Mouse (Mus musculus) forebrain, embryonic 16.5 days (tissue): ENCODE measurements around the gene Scyl1. TPM values are rescaled to one million over a fixed set of nuclear protein-coding genes. Genes with fewer than 3 reads are reported as not detected.

Experiments
- ATAC-seq: fragments of 200-750 bp; cut with Nextera tagmentation; 2 replicates; pipeline ENCODE4 v1.8.0; 2017; ENCODE audit warnings: mild to moderate bottlenecking, moderate library complexity
- H3K27ac ChIP-seq: fragments of 300-500 bp; sonication (generic); 2 replicates; pipeline ENCODE4 v1.5.1; 2014; ENCODE audit warnings: low read length, control low read depth
- H3K27me3 ChIP-seq: fragments of 300-500 bp; sonication (generic); replicated peaks from 2 replicates; pipeline ENCODE4 v1.6.1; 2014; ENCODE audit warnings: low read length; ENCODE audit not compliant: control insufficient read depth, insufficient read depth
- H3K36me3 ChIP-seq: fragments of 300-500 bp; sonication (generic); 2 replicates; pipeline ENCODE4 v1.6.1; 2014; ENCODE audit not compliant: control insufficient read depth, insufficient read depth
- H3K4me1 ChIP-seq: fragments of 300-500 bp; sonication (generic); replicated peaks from 2 replicates; pipeline ENCODE4 v1.6.1; 2014; ENCODE audit warnings: low read length; ENCODE audit not compliant: control insufficient read depth, insufficient read depth
- H3K4me2 ChIP-seq: fragments of 300-500 bp; sonication (generic); 2 replicates; pipeline ENCODE4 v1.6.1; 2014; ENCODE audit warnings: mild to moderate bottlenecking, low read length, control low read depth
- H3K4me3 ChIP-seq: fragments of 300-500 bp; sonication (generic); replicated peaks from 2 replicates; pipeline ENCODE4 v1.5.1; 2014; ENCODE audit warnings: mild to moderate bottlenecking, low read length, control low read depth
- H3K9ac ChIP-seq: fragments of 300-500 bp; sonication (generic); replicated peaks from 2 replicates; pipeline ENCODE4 v1.6.1; 2014; ENCODE audit warnings: low read depth, low read length, control low read depth
- H3K9me3 ChIP-seq: fragments of 300-500 bp; sonication (generic); 2 replicates; pipeline ENCODE4 v1.6.1; 2016; ENCODE audit warnings: low read length; ENCODE audit not compliant: control insufficient read depth
- WGBS: fragments of 180-500 bp; shearing (Covaris S2); extraction: QIAGEN DNeasy Blood & Tissue Kit; methylation state at CpG from one replicate; pipeline ENCODE4 v1.1.7; 2014; 5-methylcytosine and 5-hydroxymethylcytosine counted together
- polyA plus RNA-seq: library from polyadenylated mRNA; unstranded; fragments of >200 nt; fragmentation: Nextera tagmentation; extraction: Ambion mirVana; gene quantifications from 2 replicates; pipeline ENCODE4 v1.2.1, GENCODE M21; 2015

Scyl1 gene
- polyA plus RNA-seq, 1 experiment from 2014 or later, result 79.4 TPM

DNA sequence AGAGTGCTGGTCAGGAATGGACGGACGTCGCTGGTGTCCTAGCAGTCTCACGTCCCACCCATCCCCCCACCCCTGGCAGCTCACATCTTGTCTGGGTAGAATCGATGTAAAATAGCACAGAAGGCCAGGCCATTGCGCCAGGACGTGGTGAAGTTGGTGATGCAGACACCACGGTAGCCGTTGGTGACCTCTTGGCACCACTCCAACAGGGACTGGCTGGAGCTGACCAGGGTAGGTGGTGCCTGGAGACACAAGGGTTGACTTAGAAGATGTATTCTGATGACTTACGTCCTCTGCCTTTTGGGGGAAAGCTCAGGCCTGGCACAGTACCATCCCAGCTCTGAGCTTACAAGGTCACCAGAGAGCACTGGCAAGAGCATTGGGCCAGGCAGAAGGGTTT is 54.3 kb downstream of the Scyl1 start:
- ATAC-seq, result no peak
- H3K4me3 ChIP-seq, result no peak overlapping the region
- WGBS, result 60% methylated on average over 10 of the region's 10 CpGs
- no peak overlapping the region for H3K4me2 ChIP-seq
- peaks cover 27% of the 10 kb centered on the region for H3K36me3 ChIP-seq
- H3K4me1 ChIP-seq, result peaks cover 22% of the 10 kb centered on the region
- no peak overlapping the region; the same call in 1 of the 2 replicates for H3K9ac ChIP-seq
- no peaks in the 10 kb centered on the region for H3K27me3 ChIP-seq
- no peaks in the 10 kb centered on the region for H3K9me3 ChIP-seq
- no peak overlapping the region for H3K27ac ChIP-seq

DNA sequence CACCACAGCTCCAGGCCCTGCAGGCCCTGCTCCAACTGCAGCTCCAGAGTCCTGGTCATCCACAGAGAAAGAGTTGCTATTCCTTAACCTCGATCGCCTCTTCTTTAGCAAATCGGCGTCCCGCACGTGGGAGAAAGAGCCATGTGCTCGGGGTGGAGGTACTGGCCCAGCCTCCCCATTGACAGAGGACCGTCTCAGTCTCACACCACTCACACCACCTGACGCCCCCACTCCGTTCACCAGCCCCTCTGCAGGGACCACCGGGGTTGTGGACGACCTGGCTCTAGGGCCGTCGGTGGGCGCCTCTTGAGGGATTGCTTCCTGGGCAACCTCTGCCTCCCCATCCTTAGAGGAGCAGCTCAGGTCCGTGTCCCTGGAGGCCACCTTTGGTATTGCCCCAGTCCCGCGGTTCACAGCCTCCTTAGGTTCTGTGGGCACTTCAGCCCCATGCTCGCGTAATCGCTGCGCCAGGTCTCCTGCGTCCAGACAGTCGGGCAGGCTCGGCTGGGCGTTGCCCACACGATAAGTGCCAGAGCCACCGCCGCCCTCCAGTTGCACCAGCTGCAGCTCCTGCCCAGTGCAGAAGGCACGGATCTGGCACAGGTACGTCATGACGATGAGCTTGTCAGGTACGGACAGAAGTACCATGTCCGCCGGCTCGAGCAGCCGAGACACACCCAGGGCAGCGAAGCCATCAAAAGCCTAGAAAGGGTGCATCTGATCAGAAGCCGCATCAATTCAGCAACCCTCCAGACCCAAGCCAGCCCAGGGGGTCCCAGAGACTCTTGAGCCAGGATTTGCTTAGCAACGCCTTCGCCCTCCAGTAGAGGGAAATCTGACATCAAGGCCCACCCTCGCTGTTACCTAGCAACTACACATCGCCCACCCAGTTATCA is 55.2 kb downstream of the Scyl1 start:
- Histone ChIP-seq H3K4me1 (peaks cover 22% of the 10 kb centered on the region), H3K36me3 (peaks cover 21% of the 10 kb centered on the region), H3K27me3 (no peaks in the 10 kb centered on the region), H3K9ac (peak overlapping the region; percentile 18; the same call in 1 of the 2 replicates), H3K4me2 (peak overlapping the region; percentile 38), H3K9me3 (no peaks in the 10 kb centered on the region), H3K4me3 (peak overlapping the region; percentile 26), H3K27ac (no peak overlapping the region)
- peak; percentile 65 for ATAC-seq
- WGBS, result 19% methylated on average over 43 of the region's 43 CpGs

DNA sequence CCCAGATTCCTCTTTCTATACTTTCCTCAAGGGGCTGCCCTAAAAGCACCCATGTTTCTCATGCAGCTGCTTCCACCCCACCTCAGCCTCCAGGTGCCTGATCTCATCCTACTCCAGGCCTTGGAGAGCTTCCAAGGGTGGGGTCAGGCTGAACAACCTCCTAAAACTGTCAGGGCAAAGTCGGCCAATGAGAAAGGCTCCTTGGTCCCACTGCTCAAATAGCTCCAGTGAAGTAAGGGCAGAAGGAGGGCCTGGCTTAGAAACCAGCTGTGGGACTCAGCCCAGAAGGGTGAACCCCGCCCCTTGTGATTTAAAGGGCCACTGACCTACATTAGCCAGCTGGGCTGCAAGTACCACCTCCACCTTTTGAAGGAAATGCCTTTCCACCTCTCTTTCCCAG is 57.5 kb downstream of the Scyl1 start:
- Histone ChIP-seq H3K4me2 (no peak overlapping the region), H3K9ac (no peak overlapping the region)
- 9% methylated on average over 2 of the region's 2 CpGs for WGBS

DNA sequence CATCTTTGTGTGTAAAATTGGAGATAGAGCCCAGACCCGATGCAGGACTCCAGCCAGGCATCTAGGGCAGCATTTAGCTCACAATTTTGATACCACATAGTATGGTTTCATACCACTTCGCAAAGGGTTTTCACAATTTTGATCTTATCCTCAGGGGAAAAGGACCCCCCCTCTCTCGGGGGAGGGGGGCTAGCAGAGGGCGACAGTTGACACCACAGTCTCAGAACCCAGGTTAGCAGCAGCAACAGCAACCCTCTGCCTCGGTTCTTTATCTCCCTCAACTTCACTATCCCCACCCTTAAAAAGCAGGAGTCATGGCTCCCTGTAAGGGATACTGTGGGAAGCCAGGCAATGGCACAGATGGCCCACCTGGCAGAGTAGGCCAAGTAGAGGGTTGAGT is 58.0 kb downstream of the Scyl1 start:
- ATAC-seq, result no peak
- no peak overlapping the region for H3K4me3 ChIP-seq
- H3K36me3 ChIP-seq, result peaks cover 22% of the 10 kb centered on the region
- no peak overlapping the region for H3K27ac ChIP-seq
- H3K9ac ChIP-seq, result no peak overlapping the region
- H3K27me3 ChIP-seq, result no peaks in the 10 kb centered on the region
- H3K4me2 ChIP-seq, result no peak overlapping the region
- H3K9me3 ChIP-seq, result no peaks in the 10 kb centered on the region
- peaks cover 22% of the 10 kb centered on the region for H3K4me1 ChIP-seq
- WGBS, result 81% methylated on average over 5 of the region's 5 CpGs

More for the DNA sequence above, 57.5 kb downstream of the Scyl1 start:
- Histone ChIP-seq H3K27me3 (no peaks in the 10 kb centered on the region), H3K4me3 (no peak overlapping the region), H3K36me3 (peaks cover 21% of the 10 kb centered on the region), H3K9me3 (no peaks in the 10 kb centered on the region), H3K27ac (no peak overlapping the region), H3K4me1 (peaks cover 22% of the 10 kb centered on the region)
- ATAC-seq, result no peak

DNA sequence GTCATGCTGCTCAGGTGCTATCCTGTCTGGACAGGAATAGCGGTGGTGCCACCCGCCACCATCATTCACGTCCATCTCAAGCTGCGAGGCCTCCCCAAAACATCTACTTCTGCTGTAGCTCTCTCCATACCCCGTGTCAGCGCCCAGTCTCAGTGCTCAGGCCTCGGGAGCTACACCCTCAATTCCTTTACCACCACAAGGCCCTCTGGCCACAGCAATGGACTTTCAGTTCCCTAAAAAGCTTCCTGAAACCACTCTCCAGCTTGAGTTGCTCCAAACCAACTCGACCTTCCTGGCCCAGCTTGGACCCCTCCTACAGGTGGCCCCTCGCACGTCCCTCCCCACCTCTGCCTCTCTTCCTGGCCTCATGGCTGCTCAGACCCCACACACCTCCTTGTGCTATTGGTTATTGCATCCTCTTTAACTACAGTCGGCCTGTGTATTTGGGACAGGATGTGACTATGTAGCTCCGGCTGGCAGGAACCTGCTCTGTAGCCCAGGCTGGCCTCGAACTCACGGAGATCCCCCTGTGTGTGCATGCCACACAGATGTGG is 59.2 kb downstream of the Scyl1 start:
- H3K9me3 ChIP-seq, result no peaks in the 10 kb centered on the region
- no peak overlapping the region for H3K27ac ChIP-seq
- H3K9ac ChIP-seq, result no peak overlapping the region
- no peaks in the 10 kb centered on the region for H3K27me3 ChIP-seq
- H3K36me3 ChIP-seq, result peaks cover 27% of the 10 kb centered on the region
- no peak overlapping the region for H3K4me3 ChIP-seq
- no peak for ATAC-seq
- H3K4me2 ChIP-seq, result no peak overlapping the region
- WGBS, result 92% methylated on average over 14 of the region's 14 CpGs
- peaks cover 17% of the 10 kb centered on the region for H3K4me1 ChIP-seq

DNA sequence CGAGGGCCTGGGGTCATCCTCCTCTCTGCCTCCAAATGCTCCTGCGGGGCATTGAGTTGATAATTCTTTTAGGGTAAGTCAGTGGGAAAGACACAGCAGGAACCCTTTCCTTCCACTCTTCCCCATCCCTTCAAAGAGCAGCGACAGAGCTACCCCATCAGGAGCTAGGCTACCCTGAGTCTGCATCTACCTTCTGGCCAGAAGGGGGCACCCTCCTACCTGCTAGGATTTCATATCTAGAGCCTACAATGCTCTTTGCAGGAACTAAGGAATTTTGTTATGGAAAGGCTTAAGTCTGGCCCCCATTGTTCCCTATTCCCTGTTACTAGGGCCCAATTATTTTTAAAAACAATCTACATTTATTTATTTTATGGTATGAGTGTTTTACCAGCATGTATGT is 60.0 kb downstream of the Scyl1 start:
- Histone ChIP-seq H3K4me3 (no peak overlapping the region), H3K27me3 (no peaks in the 10 kb centered on the region), H3K36me3 (peaks cover 30% of the 10 kb centered on the region), H3K9ac (no peak overlapping the region), H3K27ac (no peak overlapping the region), H3K9me3 (no peaks in the 10 kb centered on the region), H3K4me2 (no peak overlapping the region), H3K4me1 (peaks cover 9% of the 10 kb centered on the region)
- no peak for ATAC-seq
- WGBS, result 6% methylated on average over 3 of the region's 3 CpGs

DNA sequence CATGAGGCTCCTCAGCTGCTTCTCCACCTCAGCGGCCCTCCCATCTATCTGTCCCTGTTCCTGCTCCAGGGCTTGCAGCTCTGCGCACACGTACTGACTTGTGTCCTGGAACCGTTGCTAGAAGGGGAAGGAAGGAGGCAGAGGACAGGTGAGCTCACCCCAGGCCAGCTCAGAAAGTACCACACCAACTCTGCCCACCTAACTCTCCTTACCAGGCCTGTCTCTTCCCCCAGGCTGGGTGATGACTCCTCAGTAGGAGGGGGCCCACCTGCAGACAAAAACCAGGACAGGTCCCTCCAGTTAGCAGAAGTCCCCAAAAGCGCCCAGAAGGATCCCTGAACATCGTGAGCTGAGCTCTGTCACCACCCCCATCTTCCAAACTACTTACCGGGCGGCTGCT is 60.6 kb downstream of the Scyl1 start:
- H3K27me3 ChIP-seq, result no peaks in the 10 kb centered on the region
- no peak overlapping the region for H3K9ac ChIP-seq
- no peak overlapping the region for H3K4me2 ChIP-seq
- H3K4me1 ChIP-seq, result peaks cover 7% of the 10 kb centered on the region; the same call in 1 of the 2 replicates
- H3K9me3 ChIP-seq, result no peaks in the 10 kb centered on the region
- WGBS, result 75% methylated on average over 8 of the region's 8 CpGs
- ATAC-seq, result no peak
- no peak overlapping the region for H3K27ac ChIP-seq
- no peak overlapping the region for H3K4me3 ChIP-seq
- peaks cover 30% of the 10 kb centered on the region for H3K36me3 ChIP-seq

DNA sequence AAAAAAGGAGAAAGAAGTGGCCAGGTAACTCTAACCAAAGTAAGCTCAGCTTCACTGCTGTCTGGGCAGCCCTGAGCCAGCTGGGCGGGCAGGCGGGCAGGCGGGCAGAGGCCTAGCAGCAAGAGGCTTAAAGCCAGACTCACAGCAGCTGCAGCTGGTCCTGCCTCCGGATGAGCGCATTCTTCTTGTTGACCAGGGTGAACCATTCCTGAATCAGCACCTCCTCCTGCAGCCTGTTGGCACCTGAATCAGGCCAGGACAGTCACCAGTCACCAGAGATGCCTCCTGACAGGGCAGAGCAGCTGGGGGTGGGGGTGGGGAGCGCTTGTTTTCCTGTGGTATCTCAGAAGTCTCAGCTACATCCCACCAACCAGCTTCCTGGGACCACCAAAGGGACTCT is 61.2 kb downstream of the Scyl1 start:
- H3K27ac ChIP-seq, result no peak overlapping the region
- H3K27me3 ChIP-seq, result no peaks in the 10 kb centered on the region
- no peak overlapping the region for H3K4me2 ChIP-seq
- H3K9me3 ChIP-seq, result no peaks in the 10 kb centered on the region
- 96% methylated on average over 6 of the region's 6 CpGs for WGBS
- peaks cover 27% of the 10 kb centered on the region for H3K36me3 ChIP-seq
- no peak overlapping the region for H3K9ac ChIP-seq
- ATAC-seq, result no peak
- H3K4me3 ChIP-seq, result no peak overlapping the region
- H3K4me1 ChIP-seq, result peaks cover 7% of the 10 kb centered on the region; the same call in 1 of the 2 replicates
